In genomic region chr13:114145249-114145648, GRCm38 (mm10) we compare ENCODE assay signal across 19 mouse cellular contexts.
DNase-seq lines count a peak whose midpoint lies in the region; ATAC-seq and TF ChIP-seq lines count a peak whose summit lies in the region.
"Had no signal": no experiment of that assay in that cellular context is flagged by ENCODE, and none has a peak within 500 bp of the region (broad histone marks: within the 10 kb centered on the region; RNA-seq: fewer than 3 reads in every experiment).

No protein-coding gene starts in this region.

- WGBS in cerebellum, adult 2 months: 53% methylated on average over 8 of the region's 8 CpGs
- 82% methylated on average over 8 of the region's 8 CpGs for WGBS in hindbrain, embryonic 15.5 days
- 91% methylated on average over 8 of the region's 8 CpGs for WGBS in hindbrain, embryonic 10.5 days
- WGBS in hindbrain, postnatal 0 days: 82% methylated on average over 8 of the region's 8 CpGs

- H3K9ac ChIP-seq in hindbrain, embryonic 15.5 days: no peak overlapping the region
- no peak overlapping the region for H3K9ac ChIP-seq in hindbrain, postnatal 0 days (replicated peaks; ENCODE audit: low read length)
- H3K9ac ChIP-seq: embryonic facial prominence, embryonic 12.5 days; forebrain, embryonic 15.5 days had no signal

- no peak overlapping the region for H3K27ac ChIP-seq in cerebellum, adult 2 months (ENCODE audit: insufficient read depth, low read length)
- H3K27ac ChIP-seq in hindbrain, embryonic 15.5 days (replicated peaks): no peak overlapping the region
- H3K27ac ChIP-seq in hindbrain, embryonic 10.5 days: no peak overlapping the region
- H3K27ac ChIP-seq in hindbrain, postnatal 0 days: no peak overlapping the region
- H3K27ac ChIP-seq: embryonic facial prominence, embryonic 12.5 days; forebrain, embryonic 15.5 days; heart, embryonic 10.5 days had no signal

- DNase-seq in cerebellum, postnatal 14 days: peak; percentile 49 to 59
- DNase-seq in cerebellum, adult 2 months: no peak
- DNase-seq in hindbrain, embryonic 10.5 days (ENCODE audit: low spot score): no peak
- DNase-seq in hindbrain, postnatal 0 days (ENCODE audit: low spot score): no peak
- no peak for DNase-seq in kidney, postnatal 4 days
- DNase-seq: adrenal gland, postnatal 14 days; cerebellum, adult 8-10 months; gastrocnemius, postnatal 36 days; heart, postnatal 10 days; heart, postnatal 4 days had no signal

- TF ChIP-seq CTCF in cerebellum, adult 2 months (IDR thresholded peaks at IDR 0.05; ENCODE audit: borderline replicate concordance, insufficient read depth, low read depth, low read length): no peak
- TF ChIP-seq CTCF in hindbrain, postnatal 0 days (IDR thresholded peaks at IDR 0.05; ENCODE audit: low read depth): no peak

- no peaks in the 10 kb centered on the region for H3K9me3 ChIP-seq in hindbrain, embryonic 15.5 days
- H3K9me3 ChIP-seq in hindbrain, embryonic 10.5 days: no peaks in the 10 kb centered on the region
- H3K9me3 ChIP-seq in hindbrain, postnatal 0 days (ENCODE audit: low read length): no peaks in the 10 kb centered on the region
- H3K9me3 ChIP-seq: embryonic facial prominence, embryonic 12.5 days; forebrain, embryonic 15.5 days; heart, embryonic 10.5 days had no signal

- H3K27me3 ChIP-seq in cerebellum, adult 2 months (ENCODE audit: control insufficient read depth, insufficient read depth, low read length): no peaks in the 10 kb centered on the region
- H3K27me3 ChIP-seq in hindbrain, embryonic 15.5 days: no peaks in the 10 kb centered on the region
- no peaks in the 10 kb centered on the region for H3K27me3 ChIP-seq in hindbrain, embryonic 10.5 days (ENCODE audit: insufficient read depth, poor library complexity, severe bottlenecking)
- H3K27me3 ChIP-seq in hindbrain, postnatal 0 days (ENCODE audit: insufficient read depth, low read length): no peaks in the 10 kb centered on the region
- H3K27me3 ChIP-seq: CH12.LX; embryonic facial prominence, embryonic 12.5 days; forebrain, embryonic 15.5 days; Patski had no signal

- no peak overlapping the region for H3K4me2 ChIP-seq in hindbrain, embryonic 15.5 days
- H3K4me2 ChIP-seq in hindbrain, postnatal 0 days (ENCODE audit: low read depth, low read length): no peak overlapping the region
- H3K4me2 ChIP-seq: embryonic facial prominence, embryonic 12.5 days; forebrain, embryonic 15.5 days had no signal

- H3K36me3 ChIP-seq in hindbrain, embryonic 15.5 days: no peaks in the 10 kb centered on the region
- H3K36me3 ChIP-seq in hindbrain, embryonic 10.5 days: no peaks in the 10 kb centered on the region
- no peaks in the 10 kb centered on the region for H3K36me3 ChIP-seq in hindbrain, postnatal 0 days (ENCODE audit: insufficient read depth, low read length)
- H3K36me3 ChIP-seq: embryonic facial prominence, embryonic 12.5 days; forebrain, embryonic 15.5 days; heart, embryonic 10.5 days had no signal

- peak; percentile 31; the same call in 1 of the 2 replicates for ATAC-seq in hindbrain, embryonic 15.5 days (ENCODE audit: low FRiP score, low read depth)
- ATAC-seq in hindbrain, postnatal 0 days: peak; percentile 60; the same call in 1 of the 2 replicates
- ATAC-seq: activated CD4-positive, CD25-positive, alpha-beta regulatory T cell, adult 4 months; forebrain, embryonic 15.5 days; inflammation-experienced regulatory T-cells, adult 6 months; intestine, postnatal 0 days; Patski had no signal

- no peak overlapping the region for H3K4me3 ChIP-seq in cerebellum, adult 2 months (replicated peaks; ENCODE audit: insufficient read depth, low read depth, low read length)
- H3K4me3 ChIP-seq in hindbrain, embryonic 15.5 days: no peak overlapping the region
- H3K4me3 ChIP-seq in hindbrain, embryonic 10.5 days: no peak overlapping the region
- H3K4me3 ChIP-seq in hindbrain, postnatal 0 days (ENCODE audit: low read length): no peak overlapping the region
- H3K4me3 ChIP-seq: embryonic facial prominence, embryonic 12.5 days; forebrain, embryonic 15.5 days; heart, embryonic 10.5 days had no signal

- TF ChIP-seq POLR2A in cerebellum, adult 2 months (IDR thresholded peaks at IDR 0.05; ENCODE audit: borderline replicate concordance, insufficient read depth, low read length): no peak

- no peaks in the 10 kb centered on the region for H3K4me1 ChIP-seq in cerebellum, adult 2 months (ENCODE audit: control insufficient read depth, insufficient read depth, low read length)
- H3K4me1 ChIP-seq in hindbrain, embryonic 15.5 days (replicated peaks): peaks cover 24% of the 10 kb centered on the region; the same call in 1 of the 2 replicates
- H3K4me1 ChIP-seq in hindbrain, embryonic 10.5 days (replicated peaks): peaks cover 3% of the 10 kb centered on the region; the same call in 1 of the 2 replicates
- no peaks in the 10 kb centered on the region for H3K4me1 ChIP-seq in hindbrain, postnatal 0 days (ENCODE audit: insufficient read depth, low read length)
- H3K4me1 ChIP-seq: embryonic facial prominence, embryonic 12.5 days had no signal

Comparison
In these comparisons a context has a peak if more than half of its experiments do, and no peak if none do; other contexts are left out.
1. DNase-seq: peak in cerebellum, postnatal 14 days (2 of 2); none in cerebellum, adult 2 months (0 of 2), hindbrain, embryonic 10.5 days (single experiment), hindbrain, postnatal 0 days (single experiment) and kidney, postnatal 4 days (0 of 2).